Mouse (Mus musculus) C2C12 (cell line): ENCODE measurements at regions not wholly inside any gene's neighbourhood (a gene's known extent, or its start where the extent isn't known, plus 50 kb on each side); places are given as distances from the start of the nearest gene placed in this dataset.

ENCODE experiments used
- CTCF ChIP-seq: IDR thresholded peaks from one replicate; pipeline ENCODE4 v1.5.1; 2011; ENCODE audit not compliant: control insufficient read depth, insufficient read depth, insufficient read length
- FOSL1 ChIP-seq: IDR thresholded peaks from one replicate; pipeline ENCODE4 v1.8.0; 2011; ENCODE audit warnings: mild to moderate bottlenecking, low read length; ENCODE audit not compliant: poor library complexity, insufficient read depth, severe bottlenecking
- MAX ChIP-seq: IDR thresholded peaks from one replicate; pipeline ENCODE4 v1.6.1; 2011; ENCODE audit warnings: mild to moderate bottlenecking, control low read depth
- MYOD1 ChIP-seq: IDR thresholded peaks from one replicate; pipeline ENCODE4 v1.6.1; 2011; ENCODE audit warnings: low read depth; ENCODE audit not compliant: control insufficient read depth, insufficient read length
- USF1 ChIP-seq: IDR thresholded peaks from one replicate; pipeline ENCODE4 v1.6.1; 2011; ENCODE audit warnings: low read depth, mild to moderate bottlenecking, control low read depth, moderate library complexity

DNA sequence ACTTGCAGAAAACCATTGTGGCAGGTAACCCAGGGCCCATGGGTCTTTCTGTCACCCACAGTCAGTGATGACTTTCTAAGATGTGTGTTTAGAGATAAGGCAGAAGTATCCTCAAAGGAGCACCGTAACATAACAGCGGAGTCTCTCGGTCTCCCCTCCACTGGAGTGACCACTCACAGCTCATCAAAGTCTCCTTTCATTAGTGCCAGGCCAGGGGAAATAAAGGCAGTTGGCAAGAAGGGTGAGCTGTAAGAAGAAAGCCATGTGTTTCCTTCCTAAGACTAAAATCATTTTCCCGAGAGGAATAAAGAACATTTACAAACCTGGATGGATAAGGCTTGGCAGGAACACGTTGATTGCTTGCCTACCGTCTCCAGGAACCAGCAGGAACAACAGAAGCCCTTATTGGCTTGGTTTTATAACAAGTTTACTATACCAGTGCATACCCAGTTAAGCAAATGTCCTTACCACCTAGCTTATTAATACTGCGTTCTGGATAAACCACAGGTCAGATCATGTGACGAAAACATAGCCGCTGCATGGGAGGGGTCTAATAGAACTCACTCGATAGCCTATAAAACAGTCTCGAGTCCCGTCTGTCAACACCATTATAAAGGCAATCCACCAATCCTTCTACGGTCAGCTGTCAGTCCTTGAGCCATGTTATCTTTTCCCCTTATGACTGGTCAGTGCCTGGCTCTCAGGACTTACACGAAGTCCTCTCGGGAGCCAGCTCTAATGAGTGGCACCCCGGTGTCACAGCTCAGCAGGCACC is 235.3 kb upstream of the Nfe2l3 start:
- no peak for TF ChIP-seq CTCF
- no peak for TF ChIP-seq USF1
- TF ChIP-seq MAX, result no peak
- no peak for TF ChIP-seq FOSL1
- TF ChIP-seq MYOD1, result no peak
